Mouse (Mus musculus): ENCODE results near the gene Lypd1. TPM values are rescaled to one million over a fixed set of nuclear protein-coding genes. Genes with fewer than 3 reads are reported as not detected.

Gene Lypd1
- polyA plus RNA-seq, 1 experiment from 2014 or later, result 1.0 TPM

GRCm38 (mm10) chr1:125911901-125912445 is 928 bp downstream of the Lypd1 start:
- Histone ChIP-seq H3K36me3 (ENCODE audit: control insufficient read depth, insufficient read depth, low read length) (no peaks in the 10 kb centered on the region), H3K4me3 (ENCODE audit: low read depth, low read length) (peak overlapping the region; percentile 45), H3K9me3 (ENCODE audit: control insufficient read depth, low read length) (no peaks in the 10 kb centered on the region), H3K27me3 (replicated peaks; ENCODE audit: control insufficient read depth, insufficient read depth, low read length) (peaks cover 46% of the 10 kb centered on the region), H3K9ac (ENCODE audit: low read length) (no peak overlapping the region), H3K27ac (ENCODE audit: low read depth) (no peak overlapping the region), H3K4me1 (replicated peaks; ENCODE audit: control insufficient read depth, insufficient read depth, low read length) (peaks cover 12% of the 10 kb centered on the region), H3K4me2 (ENCODE audit: low read length) (peak overlapping the region; percentile 88)
- under 1% methylated on average over 34 of the region's 43 CpGs for WGBS
- ATAC-seq (replicated peaks; ENCODE audit: low FRiP score, low TSS enrichment, low read depth) (peak; percentile 69), DNase-seq (ENCODE audit: low spot score) (no peak)

GRCm38 (mm10) chr1:125911337-125911900 is 1.5 kb downstream of the Lypd1 start:
- peak; percentile 76 for DNase-seq (ENCODE audit: low spot score)

GRCm38 (mm10) chr1:125910871-125911265 is 2.0 kb downstream of the Lypd1 start:
- no peaks in the 10 kb centered on the region for H3K36me3 ChIP-seq (ENCODE audit: control insufficient read depth, insufficient read depth, low read length)
- no peak overlapping the region for H3K27ac ChIP-seq (ENCODE audit: low read depth)
- H3K4me2 ChIP-seq (ENCODE audit: low read length), result peak overlapping the region; percentile 88
- DNase-seq (ENCODE audit: low spot score) (peak; percentile 54), ATAC-seq (replicated peaks; ENCODE audit: low FRiP score, low TSS enrichment, low read depth) (peak; percentile 28; the same call in 1 of the 2 replicates)
- H3K27me3 ChIP-seq (replicated peaks; ENCODE audit: control insufficient read depth, insufficient read depth, low read length), result peaks cover 46% of the 10 kb centered on the region
- peak overlapping the region; percentile 45; the same call in 1 of the 2 replicates for H3K4me3 ChIP-seq (ENCODE audit: low read depth, low read length)
- no peaks in the 10 kb centered on the region for H3K9me3 ChIP-seq (ENCODE audit: control insufficient read depth, low read length)
- no peak overlapping the region for H3K9ac ChIP-seq (ENCODE audit: low read length)
- peaks cover 12% of the 10 kb centered on the region for H3K4me1 ChIP-seq (replicated peaks; ENCODE audit: control insufficient read depth, insufficient read depth, low read length)
- 3% methylated on average over 9 of the region's 9 CpGs for WGBS

More at GRCm38 (mm10) chr1:125911337-125911900, 1.5 kb downstream of the Lypd1 start:
- Histone ChIP-seq H3K9me3 (ENCODE audit: control insufficient read depth, low read length) (no peaks in the 10 kb centered on the region), H3K4me1 (replicated peaks; ENCODE audit: control insufficient read depth, insufficient read depth, low read length) (peaks cover 12% of the 10 kb centered on the region), H3K9ac (ENCODE audit: low read length) (no peak overlapping the region), H3K4me3 (ENCODE audit: low read depth, low read length) (peak overlapping the region; percentile 45), H3K27ac (ENCODE audit: low read depth) (no peak overlapping the region), H3K36me3 (ENCODE audit: control insufficient read depth, insufficient read depth, low read length) (no peaks in the 10 kb centered on the region), H3K4me2 (ENCODE audit: low read length) (peak overlapping the region; percentile 88), H3K27me3 (replicated peaks; ENCODE audit: control insufficient read depth, insufficient read depth, low read length) (peaks cover 46% of the 10 kb centered on the region)
- WGBS, result 1% methylated on average over 35 of the region's 35 CpGs
- peak; percentile 62 for ATAC-seq (replicated peaks; ENCODE audit: low FRiP score, low TSS enrichment, low read depth)

- 7% methylated on average over 14 of the region's 14 CpGs for WGBS
- H3K4me3 ChIP-seq (ENCODE audit: low read depth, low read length), result 0 out of 2 replicates have a peak overlapping the region, but pooled peaks have one; percentile 11
- peaks cover 46% of the 10 kb centered on the region for H3K27me3 ChIP-seq (replicated peaks; ENCODE audit: control insufficient read depth, insufficient read depth, low read length)
- H3K4me2 ChIP-seq (ENCODE audit: low read length), result peak overlapping the region; percentile 88
- H3K4me1 ChIP-seq (replicated peaks; ENCODE audit: control insufficient read depth, insufficient read depth, low read length), result peaks cover 12% of the 10 kb centered on the region
- no peaks in the 10 kb centered on the region for H3K36me3 ChIP-seq (ENCODE audit: control insufficient read depth, insufficient read depth, low read length)
- 0 out of 2 replicates have a peak, but pooled peaks have one; percentile 21 for ATAC-seq (replicated peaks; ENCODE audit: low FRiP score, low TSS enrichment, low read depth)
- no peaks in the 10 kb centered on the region for H3K9me3 ChIP-seq (ENCODE audit: control insufficient read depth, low read length)
- H3K27ac ChIP-seq (ENCODE audit: low read depth), result no peak overlapping the region
- DNase-seq (ENCODE audit: low spot score), result peak; percentile 64
- H3K9ac ChIP-seq (ENCODE audit: low read length), result no peak overlapping the region
These were observed 2.6 kb downstream of the Lypd1 start for GRCm38 (mm10) chr1:125910211-125910870.

- no peak overlapping the region for H3K27ac ChIP-seq (ENCODE audit: low read depth)
- H3K27me3 ChIP-seq (replicated peaks; ENCODE audit: control insufficient read depth, insufficient read depth, low read length), result no peaks in the 10 kb centered on the region
- H3K9ac ChIP-seq (ENCODE audit: low read length), result no peak overlapping the region
- ATAC-seq (replicated peaks; ENCODE audit: low FRiP score, low TSS enrichment, low read depth), result no peak
- no peaks in the 10 kb centered on the region for H3K36me3 ChIP-seq (ENCODE audit: control insufficient read depth, insufficient read depth, low read length)
- 88% methylated on average over 9 of the region's 9 CpGs for WGBS
- DNase-seq (ENCODE audit: low spot score), result no peak
- H3K4me3 ChIP-seq (ENCODE audit: low read depth, low read length), result no peak overlapping the region
- H3K4me1 ChIP-seq (replicated peaks; ENCODE audit: control insufficient read depth, insufficient read depth, low read length), result no peaks in the 10 kb centered on the region
- H3K4me2 ChIP-seq (ENCODE audit: low read length), result no peak overlapping the region
- H3K9me3 ChIP-seq (ENCODE audit: control insufficient read depth, low read length), result no peaks in the 10 kb centered on the region
These were observed 19.7 kb downstream of the Lypd1 start for GRCm38 (mm10) chr1:125893158-125893557.

- no peak overlapping the region for H3K4me3 ChIP-seq (ENCODE audit: low read depth, low read length)
- no peaks in the 10 kb centered on the region for H3K4me1 ChIP-seq (replicated peaks; ENCODE audit: control insufficient read depth, insufficient read depth, low read length)
- DNase-seq (ENCODE audit: low spot score), result no peak
- no peaks in the 10 kb centered on the region for H3K9me3 ChIP-seq (ENCODE audit: control insufficient read depth, low read length)
- 51% methylated on average over 7 of the region's 7 CpGs for WGBS
- H3K27me3 ChIP-seq (replicated peaks; ENCODE audit: control insufficient read depth, insufficient read depth, low read length), result no peaks in the 10 kb centered on the region
- H3K4me2 ChIP-seq (ENCODE audit: low read length), result no peak overlapping the region
- no peak overlapping the region for H3K9ac ChIP-seq (ENCODE audit: low read length)
- ATAC-seq (replicated peaks; ENCODE audit: low FRiP score, low TSS enrichment, low read depth), result no peak
- H3K36me3 ChIP-seq (ENCODE audit: control insufficient read depth, insufficient read depth, low read length), result no peaks in the 10 kb centered on the region
- H3K27ac ChIP-seq (ENCODE audit: low read depth), result no peak overlapping the region
These were observed 42.8 kb downstream of the Lypd1 start for GRCm38 (mm10) chr1:125870056-125870455.

GRCm38 (mm10) chr1:125858631-125859030 is 54.3 kb downstream of the Lypd1 start:
- Histone ChIP-seq H3K27me3 (replicated peaks; ENCODE audit: control insufficient read depth, insufficient read depth, low read length) (no peaks in the 10 kb centered on the region), H3K9me3 (ENCODE audit: control insufficient read depth, low read length) (no peaks in the 10 kb centered on the region), H3K27ac (ENCODE audit: low read depth) (no peak overlapping the region), H3K4me3 (ENCODE audit: low read depth, low read length) (no peak overlapping the region), H3K9ac (ENCODE audit: low read length) (no peak overlapping the region), H3K4me1 (replicated peaks; ENCODE audit: control insufficient read depth, insufficient read depth, low read length) (no peaks in the 10 kb centered on the region), H3K4me2 (ENCODE audit: low read length) (no peak overlapping the region), H3K36me3 (ENCODE audit: control insufficient read depth, insufficient read depth, low read length) (no peaks in the 10 kb centered on the region)
- no peak for DNase-seq (ENCODE audit: low spot score)
- ATAC-seq (replicated peaks; ENCODE audit: low FRiP score, low TSS enrichment, low read depth), result no peak
- 71% methylated on average over 5 of the region's 5 CpGs for WGBS

GRCm38 (mm10) chr1:125854646-125855045 is 58.3 kb downstream of the Lypd1 start:
- no peaks in the 10 kb centered on the region for H3K4me1 ChIP-seq (replicated peaks; ENCODE audit: control insufficient read depth, insufficient read depth, low read length)
- H3K9ac ChIP-seq (ENCODE audit: low read length), result no peak overlapping the region
- 23% methylated on average over 5 of the region's 5 CpGs for WGBS
- H3K4me2 ChIP-seq (ENCODE audit: low read length), result no peak overlapping the region
- no peak overlapping the region for H3K4me3 ChIP-seq (ENCODE audit: low read depth, low read length)
- no peaks in the 10 kb centered on the region for H3K9me3 ChIP-seq (ENCODE audit: control insufficient read depth, low read length)
- no peak overlapping the region for H3K27ac ChIP-seq (ENCODE audit: low read depth)
- no peaks in the 10 kb centered on the region for H3K36me3 ChIP-seq (ENCODE audit: control insufficient read depth, insufficient read depth, low read length)
- H3K27me3 ChIP-seq (replicated peaks; ENCODE audit: control insufficient read depth, insufficient read depth, low read length), result no peaks in the 10 kb centered on the region
- no peak for ATAC-seq (replicated peaks; ENCODE audit: low FRiP score, low TSS enrichment, low read depth)
- no peak for DNase-seq (ENCODE audit: low spot score)
